Mouse (Mus musculus) heart, embryonic 12.5 days (tissue): ENCODE results near the gene Itgb2. TPM values are rescaled to one million over a fixed set of nuclear protein-coding genes. Genes with fewer than 3 reads are reported as not detected.
A peak's percentile ranks its signal among the peaks of the same experiment; 100 is the strongest.

Experiments used
- ATAC-seq: fragments of 200-750 bp; cut with Nextera tagmentation; 2 replicates; pipeline ENCODE4 v1.8.0; 2017; ENCODE audit warnings: moderate TSS enrichment, moderate library complexity; ENCODE audit not compliant: insufficient number of reproducible peaks, low FRiP score
- H3K27ac ChIP-seq: fragments of 300-500 bp; sonication (generic); 2 replicates; pipeline ENCODE4 v1.5.1; 2016; ENCODE audit warnings: mild to moderate bottlenecking, moderate library complexity; ENCODE audit not compliant: poor library complexity, severe bottlenecking
- H3K27me3 ChIP-seq: fragments of 300-500 bp; sonication (generic); replicated peaks from 2 replicates; pipeline ENCODE4 v1.6.1; 2016; ENCODE audit warnings: mild to moderate bottlenecking, moderate library complexity
- H3K36me3 ChIP-seq: fragments of 300-500 bp; sonication (generic); 2 replicates; pipeline ENCODE4 v1.6.1; 2016; ENCODE audit warnings: mild to moderate bottlenecking, moderate library complexity
- H3K4me1 ChIP-seq: fragments of 300-500 bp; sonication (generic); replicated peaks from 2 replicates; pipeline ENCODE4 v1.6.1; 2016; ENCODE audit warnings: mild to moderate bottlenecking
- H3K4me2 ChIP-seq: fragments of 300-500 bp; sonication (generic); 2 replicates; pipeline ENCODE4 v1.6.1; 2016; ENCODE audit warnings: mild to moderate bottlenecking, moderate library complexity
- H3K4me3 ChIP-seq: fragments of 300-500 bp; sonication (generic); 2 replicates; pipeline ENCODE4 v1.5.1; 2016; ENCODE audit warnings: mild to moderate bottlenecking
- H3K9ac ChIP-seq: fragments of 300-500 bp; sonication (generic); 2 replicates; pipeline ENCODE4 v1.6.1; 2016; ENCODE audit warnings: mild to moderate bottlenecking, moderate library complexity
- H3K9me3 ChIP-seq: fragments of 300-500 bp; sonication (generic); replicated peaks from 2 replicates; pipeline ENCODE4 v1.6.1; 2016; ENCODE audit warnings: mild to moderate bottlenecking, moderate library complexity
- WGBS: fragments of 180-500 bp; shearing (Covaris S2); methylation state at CpG from one replicate; pipeline ENCODE4 v1.1.7; 2016; 5-methylcytosine and 5-hydroxymethylcytosine counted together
- polyA plus RNA-seq: library from polyadenylated mRNA; unstranded; fragments of >200 nt; fragmentation: Nextera tagmentation; extraction: Ambion mirVana; gene quantifications from 2 replicates; pipeline ENCODE4 v1.2.1, GENCODE M21; 2016

Itgb2 gene
- polyA plus RNA-seq, 1 experiment from 2014 or later: 2.5 TPM

- H3K4me3 ChIP-seq: no peak overlapping the region
- H3K9me3 ChIP-seq: no peaks in the 10 kb centered on the region
- peaks cover 27% of the 10 kb centered on the region for H3K4me1 ChIP-seq
- ATAC-seq: no peak
- no peaks in the 10 kb centered on the region for H3K27me3 ChIP-seq
- H3K4me2 ChIP-seq: peak overlapping the region; percentile 84
- 50% methylated on average over 10 of the region's 10 CpGs for WGBS
- no peaks in the 10 kb centered on the region for H3K36me3 ChIP-seq
- H3K9ac ChIP-seq: no peak overlapping the region
- no peak overlapping the region for H3K27ac ChIP-seq
Measured at GRCm38 (mm10) chr10:77580027-77580920, 50.2 kb downstream of the Itgb2 start.

DNA sequence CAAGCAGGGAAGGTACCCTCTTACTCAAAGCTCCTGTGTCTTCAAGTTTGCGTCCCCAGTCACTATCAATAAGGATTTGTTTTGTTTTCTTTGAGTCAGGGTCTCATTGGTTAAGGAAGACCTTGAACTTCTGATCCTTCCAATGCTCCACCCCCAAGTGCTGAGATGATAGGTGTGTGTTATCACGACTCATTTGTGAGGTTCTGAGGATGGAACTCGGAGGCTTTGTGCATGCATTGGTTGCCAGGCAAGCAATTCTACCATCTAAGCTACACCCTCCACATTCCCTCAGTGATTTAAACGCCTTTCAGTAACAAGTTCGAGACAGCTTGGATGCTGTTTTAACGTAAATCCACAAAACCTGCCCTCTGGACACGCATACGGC, 51.0 kb downstream of the Itgb2 start:
- Histone ChIP-seq H3K9me3 (no peaks in the 10 kb centered on the region), H3K27ac (peak overlapping the region; percentile 77), H3K4me2 (peak overlapping the region; percentile 84), H3K27me3 (no peaks in the 10 kb centered on the region), H3K9ac (peak overlapping the region; percentile 73), H3K4me3 (peak overlapping the region; percentile 84), H3K4me1 (peaks cover 27% of the 10 kb centered on the region), H3K36me3 (0 out of 2 replicates have a peak, but pooled peaks cover under 1% of the 10 kb centered on the region)
- 6% methylated on average over 8 of the region's 8 CpGs for WGBS
- no peak for ATAC-seq

DNA sequence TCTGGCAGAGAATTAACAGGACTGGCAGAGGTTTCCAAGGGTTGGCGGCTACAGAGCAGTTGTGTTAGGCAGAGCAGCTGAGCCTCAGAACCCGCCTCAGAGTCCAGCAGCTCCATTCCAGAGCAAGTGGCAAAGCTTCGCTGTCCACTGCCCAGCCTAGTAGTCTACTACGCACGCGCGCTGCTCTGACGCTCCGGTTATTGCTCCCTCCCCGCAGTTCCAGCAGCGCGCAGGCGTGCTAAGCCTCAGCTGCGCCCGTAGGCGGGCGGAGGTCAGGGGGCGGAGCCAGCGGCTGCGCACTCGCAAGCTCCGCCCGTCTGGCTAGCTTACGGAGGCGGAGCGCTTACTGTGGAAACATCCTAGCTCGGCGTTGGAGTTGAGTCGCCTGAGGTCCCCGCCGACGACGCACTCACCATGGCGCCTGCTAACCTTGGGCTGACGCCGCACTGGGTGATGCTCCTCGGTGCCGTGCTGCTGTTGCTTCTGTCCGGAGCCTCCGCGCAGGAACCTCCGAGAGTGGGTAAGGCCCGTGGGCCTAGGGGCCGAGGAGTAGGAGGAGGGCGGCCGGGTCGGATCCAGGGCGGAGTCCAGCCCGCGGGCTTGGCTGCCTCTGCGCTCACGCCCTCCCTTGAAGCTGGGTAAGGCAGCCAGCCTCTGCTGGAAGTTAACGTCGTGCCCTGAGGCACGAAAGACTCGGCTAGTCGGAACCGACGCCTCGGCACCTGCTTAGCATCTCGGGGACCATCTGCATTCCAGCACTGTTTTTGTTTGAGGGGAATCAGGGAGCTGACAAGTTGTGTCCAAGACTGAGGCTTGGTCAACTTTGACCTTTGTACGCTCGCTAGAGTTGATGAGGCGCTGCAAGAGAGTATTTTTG, 51.6 kb downstream of the Itgb2 start, which contains the start of gene Pttg1ip:
Gene Pttg1ip, plus strand, starts transcription at position 313 of the 877 bp plus-strand sequence.
- under 1% methylated on average over 64 of the region's 64 CpGs for WGBS
- peak within 1 kb of the TSS; percentile 84 for H3K4me2 ChIP-seq
- 0 out of 2 replicates have a peak, but pooled peaks cover 6% of the 10 kb centered on the region for H3K36me3 ChIP-seq
- no peaks in the 10 kb centered on the region for H3K9me3 ChIP-seq
- H3K27ac ChIP-seq: peak within 1 kb of the TSS; percentile 89
- H3K4me1 ChIP-seq: peaks cover 27% of the 10 kb centered on the region
- H3K9ac ChIP-seq: peak within 1 kb of the TSS; percentile 88
- peak within 1 kb of the TSS; percentile 84 for H3K4me3 ChIP-seq
- ATAC-seq: peak; percentile 95
- no peaks in the 10 kb centered on the region for H3K27me3 ChIP-seq

DNA sequence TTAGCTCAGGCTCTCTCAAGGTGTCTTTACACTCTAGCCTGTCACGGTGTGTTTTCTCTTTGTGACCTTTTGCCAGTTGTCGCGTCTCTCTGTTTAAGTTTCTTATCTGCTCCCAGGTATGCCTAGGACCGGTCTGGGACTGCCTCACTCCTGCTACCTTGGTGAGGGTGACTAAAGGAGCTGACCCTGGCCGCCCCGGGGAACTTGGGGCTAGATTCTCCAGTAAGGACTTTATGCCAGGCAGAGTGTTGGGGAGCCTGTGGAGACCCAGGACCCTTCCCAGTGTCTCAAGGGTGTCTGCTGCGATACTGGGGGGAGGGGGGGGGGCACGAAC, 52.2 kb downstream of the Itgb2 start:
- Histone ChIP-seq H3K4me2 (peak overlapping the region; percentile 84), H3K9ac (peak overlapping the region; percentile 88), H3K9me3 (no peaks in the 10 kb centered on the region), H3K27ac (peak overlapping the region; percentile 89), H3K27me3 (no peaks in the 10 kb centered on the region), H3K4me1 (peaks cover 32% of the 10 kb centered on the region), H3K36me3 (peaks cover 10% of the 10 kb centered on the region), H3K4me3 (peak overlapping the region; percentile 84)
- no peak for ATAC-seq
- WGBS: 4% methylated on average over 8 of the region's 8 CpGs

DNA sequence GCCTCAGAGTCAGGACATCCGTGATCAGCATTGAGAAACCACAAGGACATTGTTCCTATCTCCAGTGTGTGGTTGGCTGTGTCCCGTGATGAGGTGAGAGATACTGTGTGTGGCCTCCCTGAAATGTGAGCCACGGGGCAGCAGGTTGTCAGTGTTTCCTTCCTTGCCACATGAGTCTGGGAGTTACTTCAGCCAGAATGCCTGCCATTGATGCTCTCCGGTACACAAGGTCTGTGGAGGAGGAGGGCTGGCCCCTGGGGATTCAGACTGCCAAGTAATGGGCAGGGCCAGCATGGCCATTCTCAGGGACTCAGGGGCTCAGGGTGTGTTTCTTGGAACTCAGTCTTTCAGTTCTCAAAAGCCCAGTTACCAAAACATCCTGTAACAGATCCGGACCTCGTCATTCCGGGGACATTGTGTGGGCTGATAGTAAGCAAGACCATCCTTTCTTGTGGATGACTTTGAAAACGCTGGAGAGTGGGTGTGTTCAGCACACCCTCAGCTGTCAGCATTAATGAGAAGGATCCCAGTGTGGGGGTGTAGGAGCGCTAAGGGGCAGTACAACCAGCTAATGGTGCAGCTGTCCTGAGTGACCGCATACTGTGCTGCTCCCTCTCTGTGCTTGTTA, 53.9 kb downstream of the Itgb2 start:
- 53% methylated on average over 10 of the region's 10 CpGs for WGBS
- no peak for ATAC-seq
- no peak overlapping the region for H3K9ac ChIP-seq

GRCm38 (mm10) chr10:77586637-77587036, 56.6 kb downstream of the Itgb2 start:
- 88% methylated on average over 3 of the region's 3 CpGs for WGBS
- no peak for ATAC-seq
- Histone ChIP-seq H3K4me3 (no peak overlapping the region), H3K4me1 (peaks cover 57% of the 10 kb centered on the region), H3K9ac (no peak overlapping the region), H3K9me3 (no peaks in the 10 kb centered on the region), H3K36me3 (peaks cover 47% of the 10 kb centered on the region), H3K27me3 (no peaks in the 10 kb centered on the region), H3K27ac (no peak overlapping the region), H3K4me2 (no peak overlapping the region)

More for the DNA sequence above, 53.9 kb downstream of the Itgb2 start:
- Histone ChIP-seq H3K4me2 (peak overlapping the region; percentile 27; the same call in 1 of the 2 replicates), H3K9me3 (no peaks in the 10 kb centered on the region), H3K36me3 (peaks cover 26% of the 10 kb centered on the region), H3K27ac (no peak overlapping the region), H3K4me3 (no peak overlapping the region), H3K4me1 (peaks cover 43% of the 10 kb centered on the region), H3K27me3 (no peaks in the 10 kb centered on the region)

DNA sequence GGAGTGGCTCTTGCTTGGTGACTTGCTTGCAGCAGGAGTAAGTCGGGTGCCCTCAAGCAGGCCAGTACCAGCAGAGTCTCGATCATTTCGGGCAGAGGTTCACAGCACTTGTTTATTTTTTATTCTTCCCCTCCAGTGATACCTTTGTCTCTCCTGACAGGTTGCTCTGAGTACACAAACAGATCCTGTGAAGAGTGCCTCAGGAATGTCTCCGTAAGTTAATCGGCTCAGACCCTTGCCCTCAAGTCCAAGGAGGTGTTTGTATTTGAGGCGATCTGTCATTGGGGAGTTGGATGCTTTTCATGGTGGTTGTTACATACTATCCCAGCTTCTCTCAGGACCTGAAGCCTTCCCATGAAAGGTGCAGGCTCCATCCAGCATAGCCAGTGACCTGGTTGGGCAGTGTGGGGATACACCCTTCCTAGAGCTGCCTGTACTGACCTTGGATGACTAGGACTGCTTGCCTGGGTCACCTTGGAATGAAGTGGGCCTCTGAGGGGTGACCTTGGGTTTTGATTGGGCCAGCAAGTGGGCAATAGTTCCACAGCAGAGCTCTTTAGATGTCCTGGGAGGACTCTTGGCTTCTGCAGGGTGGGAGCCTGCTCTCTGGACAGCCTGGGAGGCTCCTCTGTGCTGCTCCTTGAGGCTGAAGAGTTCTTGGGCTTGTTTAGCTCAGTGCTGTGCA, 57.2 kb downstream of the Itgb2 start:
- Histone ChIP-seq H3K36me3 (peaks cover 50% of the 10 kb centered on the region), H3K4me2 (no peak overlapping the region), H3K27me3 (no peaks in the 10 kb centered on the region), H3K4me3 (no peak overlapping the region), H3K4me1 (peaks cover 57% of the 10 kb centered on the region), H3K9ac (peak overlapping the region; percentile 38; the same call in 1 of the 2 replicates), H3K27ac (no peak overlapping the region), H3K9me3 (no peaks in the 10 kb centered on the region)
- 86% methylated on average over 6 of the region's 6 CpGs for WGBS
- no peak for ATAC-seq

DNA sequence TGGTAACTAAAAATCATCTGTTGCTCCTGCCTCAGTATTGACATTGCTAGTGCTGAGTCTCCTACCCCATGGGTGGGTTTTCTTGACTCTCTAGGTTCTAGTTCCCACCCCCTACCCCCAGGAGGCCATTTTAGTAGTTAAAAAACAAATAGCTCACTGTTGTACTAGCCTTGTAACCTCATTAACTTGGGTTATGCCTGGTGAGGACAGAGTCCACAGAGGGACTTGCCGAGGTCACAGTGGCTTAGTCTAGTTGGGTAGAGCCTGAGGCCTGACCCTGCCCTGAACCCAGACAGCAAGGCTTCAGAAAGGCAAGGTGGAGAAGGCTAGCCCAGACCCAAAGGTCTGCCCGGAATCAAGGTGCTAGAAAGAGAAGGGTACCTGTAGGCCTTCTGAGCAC, 58.0 kb downstream of the Itgb2 start:
- WGBS: 82% methylated on average over 2 of the region's 2 CpGs
- Histone ChIP-seq H3K27me3 (no peaks in the 10 kb centered on the region), H3K9ac (no peak overlapping the region), H3K4me1 (peaks cover 48% of the 10 kb centered on the region), H3K36me3 (peaks cover 58% of the 10 kb centered on the region), H3K4me2 (no peak overlapping the region), H3K4me3 (no peak overlapping the region), H3K27ac (no peak overlapping the region), H3K9me3 (no peaks in the 10 kb centered on the region)
- no peak for ATAC-seq

- H3K9ac ChIP-seq: no peak overlapping the region
- 59% methylated on average over 7 of the region's 7 CpGs for WGBS
- no peak overlapping the region for H3K4me3 ChIP-seq
- no peak overlapping the region; the same call in 1 of the 2 replicates for H3K4me2 ChIP-seq
- peaks cover 38% of the 10 kb centered on the region for H3K4me1 ChIP-seq
- peaks cover 69% of the 10 kb centered on the region for H3K36me3 ChIP-seq
- peak overlapping the region; percentile 72 for H3K27ac ChIP-seq
- ATAC-seq: 0 out of 2 replicates have a peak, but pooled peaks have one; percentile 4
- no peaks in the 10 kb centered on the region for H3K27me3 ChIP-seq
- no peaks in the 10 kb centered on the region for H3K9me3 ChIP-seq
Measured at GRCm38 (mm10) chr10:77589117-77589516, 59.1 kb downstream of the Itgb2 start.

GRCm38 (mm10) chr10:77589749-77590148, 59.7 kb downstream of the Itgb2 start:
- H3K4me2 ChIP-seq: 0 out of 2 replicates have a peak overlapping the region, but pooled peaks have one; percentile 1
- peak; percentile 45; the same call in 1 of the 2 replicates for ATAC-seq
- 0 out of 2 replicates have a peak overlapping the region, but pooled peaks have one; percentile 72 for H3K27ac ChIP-seq
- 74% methylated on average over 8 of the region's 8 CpGs for WGBS
- H3K4me1 ChIP-seq: peaks cover 37% of the 10 kb centered on the region
- no peak overlapping the region for H3K4me3 ChIP-seq
- H3K9me3 ChIP-seq: no peaks in the 10 kb centered on the region
- H3K9ac ChIP-seq: no peak overlapping the region
- no peaks in the 10 kb centered on the region for H3K27me3 ChIP-seq
- peaks cover 75% of the 10 kb centered on the region for H3K36me3 ChIP-seq
